Mouse (Mus musculus) kidney, postnatal 36 days (tissue): ENCODE measurements at regions not wholly inside any gene's neighbourhood (a gene's known extent, or its start where the extent isn't known, plus 50 kb on each side); places are given as distances from the start of the nearest gene placed in this dataset.

Experiments
- DNase-seq, 2 experiments: peaks; one replicate each; pipeline ENCODE4 v3.0.0; 2021 to 2022; ENCODE audit warnings: mixed read lengths in 2 of 2

DNA sequence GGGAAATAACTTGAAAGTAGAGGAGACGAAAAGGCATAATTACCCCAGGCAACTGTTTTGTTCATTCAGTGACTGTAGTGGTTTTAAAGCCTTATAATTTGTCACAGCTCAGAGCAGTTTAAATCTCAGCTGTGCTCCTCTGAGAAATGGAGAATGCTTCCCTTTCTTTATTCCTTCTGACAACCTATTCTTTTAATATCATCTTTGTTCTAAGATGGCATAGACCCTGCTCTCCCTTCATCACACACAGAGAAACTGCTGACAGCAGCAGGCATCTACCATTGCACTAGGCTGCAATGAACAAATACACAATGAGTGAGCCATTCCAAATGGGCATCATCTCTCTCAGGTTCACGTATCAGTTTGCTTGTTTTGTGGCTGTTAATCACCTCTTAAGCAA is 50.5 kb upstream of the Gm11232 start:
- DNase-seq, result no peak
